Mouse (Mus musculus) adrenal gland, postnatal 25 days (tissue): ENCODE data around the gene Smcp. TPM values are rescaled to one million over a fixed set of nuclear protein-coding genes. Genes with fewer than 3 reads are reported as not detected.

Experiments
- DNase-seq: peaks from one replicate; pipeline ENCODE4 v3.0.0; 2021; ENCODE audit warnings: mixed read lengths
- long read RNA-seq: library from polyadenylated mRNA; stranded (forward); transcript quantifications from one replicate; pipeline ENCODE4 v2.0.0, GENCODE M21; 2021
- total RNA-seq: library from RNA; stranded (reverse); gene quantifications from 2 replicates; pipeline ENCODE4 v1.2.3, GENCODE M21; 2021

The Smcp gene
- total RNA-seq = not detected in 2 replicates
- long read RNA-seq = 0 reads

GRCm38 (mm10) chr3:92588858-92589257 lies at the start of gene Smcp:
Smcp (minus strand) TSS chr3:92588997.
- DNase-seq = no peak

- no peak for DNase-seq
Observed at GRCm38 (mm10) chr3:92638653-92638991, 49.8 kb upstream of the Smcp start.

- no peak for DNase-seq
Observed at GRCm38 (mm10) chr3:92637745-92638652, 49.2 kb upstream of the Smcp start.

GRCm38 (mm10) chr3:92621560-92621959 lies 32.8 kb upstream of the Smcp start, which contains the start of gene Lce6a:
Lce6a (minus strand) TSS chr3:92621660.
- no peak for DNase-seq

- no peak for DNase-seq
Observed at GRCm38 (mm10) chr3:92609804-92610203, 21.0 kb upstream of the Smcp start.

GRCm38 (mm10) chr3:92607392-92607791 lies 18.6 kb upstream of the Smcp start, which contains the start of gene 2210017I01Rik:
2210017I01Rik (minus strand) TSS chr3:92607492.
- no peak for DNase-seq

GRCm38 (mm10) chr3:92602169-92602568 lies 13.4 kb upstream of the Smcp start:
- no peak for DNase-seq

- no peak for DNase-seq
Observed at GRCm38 (mm10) chr3:92600456-92600855, 11.7 kb upstream of the Smcp start.

- no peak for DNase-seq
Observed at GRCm38 (mm10) chr3:92599973-92600372, 11.2 kb upstream of the Smcp start.

GRCm38 (mm10) chr3:92598429-92598828 lies 9.6 kb upstream of the Smcp start:
- DNase-seq = no peak

- DNase-seq = no peak
Observed at GRCm38 (mm10) chr3:92587190-92587589, 1.6 kb downstream of the Smcp start.

- no peak for DNase-seq
Observed at GRCm38 (mm10) chr3:92585055-92585454, 3.7 kb downstream of the Smcp start.

GRCm38 (mm10) chr3:92583164-92583826 lies 5.5 kb downstream of the Smcp start:
- no peak for DNase-seq

- DNase-seq = no peak
Observed at GRCm38 (mm10) chr3:92579508-92579907, 9.3 kb downstream of the Smcp start.

GRCm38 (mm10) chr3:92578652-92579413 lies 10.0 kb downstream of the Smcp start:
- DNase-seq = no peak

GRCm38 (mm10) chr3:92573449-92574041 lies 15.3 kb downstream of the Smcp start, which contains the start of gene Ivl:
Ivl (minus strand) TSS chr3:92573735.
- DNase-seq = no peak

- DNase-seq = no peak
Observed at GRCm38 (mm10) chr3:92572514-92573155, 16.2 kb downstream of the Smcp start.

- DNase-seq = no peak
Observed at GRCm38 (mm10) chr3:92568752-92569151, 20.0 kb downstream of the Smcp start.

GRCm38 (mm10) chr3:92565418-92565817 lies 23.4 kb downstream of the Smcp start:
- no peak for DNase-seq

- DNase-seq = no peak
Observed at GRCm38 (mm10) chr3:92534411-92534810, 54.4 kb downstream of the Smcp start, which contains the start of gene 2310046K23Rik. 2310046K23Rik (minus strand) TSS chr3:92534511.
